Mouse (Mus musculus): ENCODE results near the gene Mical2.

Mical2 gene

DNA sequence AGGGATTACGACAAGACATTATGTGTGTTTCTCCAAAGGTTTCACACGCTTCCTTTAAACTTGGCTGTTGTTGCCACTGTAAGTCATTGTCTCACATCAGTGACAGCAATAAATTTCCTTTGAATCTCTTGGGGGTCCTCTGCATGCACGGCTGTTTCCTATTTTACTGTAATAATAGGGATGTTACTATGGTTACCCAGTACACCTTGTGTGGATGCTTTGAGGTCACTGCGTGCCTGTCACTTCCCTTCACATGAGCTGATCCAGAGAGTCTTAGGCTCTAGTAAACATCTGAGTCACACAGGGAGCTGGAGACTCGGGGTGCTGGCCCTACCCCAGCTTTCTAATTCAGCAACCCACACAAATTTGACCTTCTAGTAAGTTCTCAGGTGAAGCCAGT is 88.0 kb downstream of the Mical2 start:
- DNase-seq (ENCODE audit: low read depth, low spot score): no peak

DNA sequence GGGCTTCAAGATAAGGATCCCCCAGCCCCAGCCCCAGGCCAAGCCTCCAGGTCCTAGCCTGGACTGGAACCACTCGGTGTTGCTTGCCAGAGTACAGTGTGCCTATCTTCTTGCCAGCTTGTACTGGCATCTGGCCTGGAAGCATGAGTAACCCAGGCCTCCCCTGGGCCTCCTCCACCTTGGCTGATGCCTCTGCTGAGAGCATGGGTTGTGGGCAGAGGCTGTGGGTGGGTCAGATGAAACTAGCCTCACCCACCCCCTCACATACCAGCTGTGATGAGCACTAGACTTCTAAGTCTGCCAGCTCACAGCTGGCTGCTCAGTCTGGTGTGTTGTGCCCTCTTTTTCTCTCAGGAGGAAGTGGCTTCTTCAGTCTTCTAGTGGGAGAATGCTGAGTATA is 90.6 kb downstream of the Mical2 start:
- DNase-seq (ENCODE audit: low read depth, low spot score): no peak

DNA sequence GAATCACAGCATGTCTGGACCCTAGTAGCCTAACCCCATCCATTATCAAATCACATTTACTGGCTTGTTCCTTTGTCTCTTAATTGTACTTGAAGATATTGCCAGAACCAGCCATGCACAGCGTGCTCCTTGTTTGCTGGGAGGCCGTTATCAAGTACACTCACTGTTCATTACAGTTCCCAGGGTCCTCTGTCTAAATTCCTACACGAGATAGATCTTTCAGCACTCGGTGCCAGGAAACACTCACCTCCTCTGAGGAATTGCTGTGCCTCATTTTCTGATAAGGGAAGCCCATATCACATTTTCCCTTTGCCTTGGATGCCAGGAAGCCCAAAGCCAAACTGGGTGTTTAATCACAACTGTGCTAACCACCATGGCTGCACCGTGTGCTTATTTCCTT is 91.8 kb downstream of the Mical2 start:
- DNase-seq (ENCODE audit: low read depth, low spot score): no peak

DNA sequence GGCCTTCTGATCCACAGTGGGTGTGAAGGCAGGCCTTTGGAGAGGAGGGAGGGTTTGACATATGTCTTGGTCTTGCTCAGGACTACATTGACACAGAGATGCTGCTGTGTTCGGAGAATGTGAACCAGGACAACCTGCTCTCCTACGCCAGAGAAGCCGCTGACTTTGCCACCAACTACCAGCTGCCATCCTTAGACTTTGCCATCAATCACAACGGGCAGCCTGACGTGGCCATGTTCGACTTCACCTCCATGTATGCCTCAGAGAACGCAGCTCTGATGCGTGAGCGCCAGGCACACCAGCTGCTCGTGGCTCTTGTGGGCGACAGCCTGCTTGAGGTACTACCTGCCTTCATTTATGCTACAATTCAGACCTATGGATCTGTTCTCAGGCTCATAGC is 92.7 kb downstream of the Mical2 start:
- DNase-seq (ENCODE audit: low read depth, low spot score): no peak

DNA sequence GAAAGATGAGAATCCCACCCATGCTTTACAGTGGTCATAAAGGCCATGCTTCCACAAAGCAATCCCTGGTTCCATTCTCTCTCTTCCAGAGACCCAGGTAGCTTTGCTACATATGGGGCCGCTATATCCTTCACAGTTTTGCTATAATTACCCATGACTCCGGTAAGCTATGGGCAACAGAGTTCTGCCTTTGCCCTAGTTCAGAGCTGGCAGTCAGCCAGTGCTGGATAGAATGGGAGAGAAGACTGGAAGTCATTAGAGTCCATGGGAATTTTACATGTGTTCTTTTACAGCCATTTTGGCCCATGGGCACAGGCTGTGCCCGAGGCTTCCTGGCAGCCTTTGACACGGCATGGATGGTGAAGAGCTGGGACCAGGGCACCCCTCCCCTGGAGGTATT is 93.8 kb downstream of the Mical2 start:
- no peak for DNase-seq (ENCODE audit: low read depth, low spot score)

DNA sequence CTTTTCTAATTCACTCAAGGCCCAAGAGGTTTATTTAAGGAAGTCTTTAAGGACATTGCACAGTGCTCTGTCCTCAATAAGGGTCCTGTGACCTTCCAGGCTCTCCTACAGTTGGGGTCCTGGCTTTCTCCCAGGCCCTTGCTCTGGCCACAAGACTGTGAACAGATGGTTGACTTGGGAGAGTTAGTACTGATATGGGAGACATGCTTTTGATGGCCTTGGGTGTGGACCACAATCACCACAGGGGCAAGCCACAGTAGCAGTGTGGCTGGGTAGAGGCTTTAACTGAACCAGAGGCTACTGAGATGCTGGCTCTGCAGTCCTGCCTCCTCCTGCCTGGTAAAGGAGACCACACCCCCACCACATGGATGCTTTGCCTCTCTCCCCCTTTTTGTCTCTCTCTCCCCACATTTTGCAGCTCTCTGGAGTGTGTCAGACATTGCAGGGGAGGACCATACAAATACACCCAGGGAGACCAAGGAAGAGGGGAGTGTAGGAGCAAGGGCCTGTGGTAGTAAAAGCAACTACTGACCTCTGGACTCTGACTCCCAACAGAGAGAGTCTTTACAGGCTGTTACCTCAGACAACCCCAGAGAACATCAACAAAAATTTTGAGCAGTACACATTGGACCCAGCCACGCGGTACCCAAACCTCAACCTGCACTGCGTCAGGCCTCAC is 94.5 kb downstream of the Mical2 start:
- DNase-seq (ENCODE audit: low read depth, low spot score): no peak

DNA sequence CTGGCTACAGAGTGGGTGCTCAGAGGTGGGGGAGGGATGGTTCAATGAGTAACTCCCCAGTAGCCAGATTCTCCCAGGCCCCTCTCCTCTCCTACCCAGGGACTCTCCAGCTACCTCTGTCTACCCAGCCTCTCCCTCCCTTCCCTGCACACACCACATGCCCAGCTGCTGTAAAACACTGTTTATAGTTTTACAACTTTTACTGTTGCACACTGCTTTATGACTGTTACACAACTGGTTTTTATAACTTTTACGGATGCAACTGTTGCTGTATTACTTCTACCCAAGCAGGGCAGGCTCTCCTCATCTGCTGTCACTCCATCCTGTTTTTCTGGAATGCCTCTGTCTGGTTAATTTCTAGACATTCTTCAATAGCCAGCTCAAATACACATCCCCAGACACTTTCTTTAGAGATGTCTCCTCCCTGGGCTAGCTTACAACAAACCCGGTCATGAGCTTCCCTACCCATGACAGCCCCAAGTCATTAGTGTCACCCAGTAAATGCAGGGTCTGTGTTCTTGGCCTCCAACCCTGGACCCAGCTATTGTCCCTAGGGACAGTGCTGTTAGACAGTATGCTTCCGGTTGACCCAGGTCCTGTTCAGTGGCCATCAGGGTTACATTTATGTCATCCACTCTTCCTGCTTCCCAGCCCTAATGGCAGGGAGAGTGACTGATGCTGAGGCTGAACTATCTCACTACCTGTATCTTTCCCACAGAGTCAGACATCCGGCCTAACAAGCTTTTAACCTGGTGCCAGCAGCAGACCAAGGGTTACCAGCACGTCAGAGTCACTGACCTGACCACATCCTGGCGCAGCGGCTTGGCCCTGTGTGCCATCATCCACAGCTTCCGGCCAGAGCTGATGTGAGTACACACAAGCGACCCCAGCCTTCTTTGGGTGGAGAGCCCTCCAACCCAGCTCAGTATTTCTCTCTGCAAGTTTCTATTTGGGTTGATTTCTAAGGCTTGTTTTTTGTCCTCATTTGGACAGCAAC is 96.4 kb downstream of the Mical2 start:
- DNase-seq (ENCODE audit: low read depth, low spot score): no peak

DNA sequence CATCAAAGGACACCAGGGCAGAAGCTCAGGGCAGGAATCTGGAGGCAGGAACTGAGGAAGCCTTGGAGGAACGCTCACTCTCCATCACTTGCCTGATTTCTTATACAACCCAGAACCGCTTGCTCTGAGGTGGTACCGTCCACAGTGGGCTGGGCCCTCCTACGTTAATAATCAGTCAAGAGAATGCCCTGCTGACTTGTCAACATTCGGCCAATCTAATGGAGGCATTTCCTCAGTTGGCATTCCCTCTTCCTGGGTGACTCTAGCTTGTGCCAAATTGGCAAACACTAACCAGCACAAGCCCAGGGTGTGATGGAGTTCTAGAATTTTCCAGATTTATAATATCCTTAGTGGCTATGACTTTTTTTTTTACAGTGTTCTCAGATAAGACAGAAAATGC is 98.9 kb downstream of the Mical2 start:
- no peak for DNase-seq (ENCODE audit: low read depth, low spot score)

DNA sequence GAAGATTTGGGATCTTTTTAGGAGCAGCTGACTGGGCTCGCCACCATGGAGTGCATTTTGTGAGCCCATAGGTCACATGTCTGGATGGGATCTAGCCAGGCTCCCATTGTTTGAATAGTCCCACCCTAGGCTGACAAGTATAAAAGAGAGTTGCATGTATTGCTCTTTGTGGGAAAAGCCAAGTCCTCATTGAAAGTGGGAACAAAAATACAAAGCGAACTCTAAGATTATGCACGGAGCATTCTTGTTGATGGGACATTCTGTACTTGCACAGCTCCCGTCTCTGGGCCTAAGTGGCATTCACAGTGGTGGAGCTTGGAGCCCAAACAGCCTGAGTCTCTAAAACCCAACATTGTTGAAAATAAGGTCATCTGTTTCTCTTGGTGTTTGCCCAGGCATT is 101.2 kb downstream of the Mical2 start:
- no peak for DNase-seq (ENCODE audit: low read depth, low spot score)

DNA sequence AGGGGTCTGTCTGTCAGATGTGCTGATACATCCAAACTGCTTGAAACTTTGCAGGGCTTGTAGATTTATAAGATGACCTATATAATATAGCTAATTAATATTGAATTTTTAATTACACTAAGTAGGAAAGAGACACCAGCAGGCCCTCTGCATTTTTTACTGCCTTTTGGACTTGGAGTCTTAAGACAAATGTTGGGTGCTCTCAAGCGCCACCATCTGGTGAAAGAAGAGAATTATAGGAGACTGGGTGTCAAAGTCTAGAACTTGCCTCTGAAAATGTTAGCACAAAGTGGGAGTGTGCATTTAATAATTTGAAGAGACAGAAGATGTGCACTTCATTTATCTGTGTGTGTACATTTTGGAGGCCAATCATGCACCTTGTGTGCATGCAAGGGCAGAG is 103.3 kb downstream of the Mical2 start:
- no peak for DNase-seq (ENCODE audit: low read depth, low spot score)

DNA sequence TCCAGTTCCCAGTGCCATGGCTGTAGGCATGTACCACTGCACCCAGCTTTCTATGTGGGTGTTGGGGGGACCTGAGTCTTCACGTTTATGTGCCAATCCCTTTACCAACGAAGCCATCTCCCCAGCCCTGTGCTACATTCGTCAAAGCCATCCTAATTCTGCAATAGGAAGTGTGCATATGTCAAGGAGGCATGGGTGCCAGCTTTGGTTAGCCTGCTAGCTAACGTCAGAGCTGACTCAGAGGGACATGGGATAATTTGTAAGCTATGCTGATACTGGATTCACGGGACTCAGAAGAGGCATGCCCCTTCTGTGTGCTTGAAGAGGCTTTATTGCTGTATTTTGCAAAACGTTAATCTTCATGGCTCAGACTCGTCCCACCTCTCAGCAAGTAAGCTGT is 103.8 kb downstream of the Mical2 start:
- DNase-seq (ENCODE audit: low read depth, low spot score): no peak

DNA sequence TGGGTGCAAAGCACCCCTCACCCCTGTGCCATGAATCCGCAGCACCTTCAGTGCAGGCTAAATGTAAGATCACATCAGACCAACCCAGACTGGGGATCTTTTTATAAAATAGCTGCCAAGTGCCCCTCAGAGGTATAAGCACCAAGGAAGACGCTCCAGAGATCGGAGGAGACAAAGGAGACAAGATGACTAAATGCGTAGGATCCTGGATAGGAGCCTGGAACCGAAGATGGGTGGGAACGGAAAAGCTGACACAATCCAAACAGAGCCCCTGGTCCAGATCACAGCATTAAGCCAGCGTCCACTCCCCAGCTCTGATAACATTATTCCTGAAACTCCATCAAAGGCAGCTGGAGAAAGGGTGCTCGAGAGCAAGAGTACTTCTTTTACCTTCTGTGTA is 105.3 kb downstream of the Mical2 start:
- DNase-seq (ENCODE audit: low read depth, low spot score): no peak

DNA sequence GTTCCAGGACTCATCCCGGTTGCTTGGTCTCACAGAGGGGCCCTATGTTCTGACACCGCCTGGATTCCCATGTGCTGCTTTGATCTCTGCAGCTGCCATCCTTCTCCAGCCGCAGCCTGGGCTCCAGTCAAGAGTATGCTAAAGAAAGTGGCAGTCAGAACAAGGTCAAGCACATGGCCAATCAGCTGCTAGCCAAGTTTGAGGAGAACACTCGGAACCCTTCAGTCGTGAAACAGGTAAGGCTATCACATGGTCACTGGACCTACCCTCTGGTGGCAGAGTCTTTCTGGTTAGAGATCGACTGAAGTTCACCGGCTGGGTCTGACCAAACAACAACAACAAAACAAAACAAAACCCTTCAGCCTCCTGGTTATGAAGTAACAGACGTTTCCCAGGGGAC is 106.1 kb downstream of the Mical2 start:
- DNase-seq (ENCODE audit: low read depth, low spot score): no peak

DNA sequence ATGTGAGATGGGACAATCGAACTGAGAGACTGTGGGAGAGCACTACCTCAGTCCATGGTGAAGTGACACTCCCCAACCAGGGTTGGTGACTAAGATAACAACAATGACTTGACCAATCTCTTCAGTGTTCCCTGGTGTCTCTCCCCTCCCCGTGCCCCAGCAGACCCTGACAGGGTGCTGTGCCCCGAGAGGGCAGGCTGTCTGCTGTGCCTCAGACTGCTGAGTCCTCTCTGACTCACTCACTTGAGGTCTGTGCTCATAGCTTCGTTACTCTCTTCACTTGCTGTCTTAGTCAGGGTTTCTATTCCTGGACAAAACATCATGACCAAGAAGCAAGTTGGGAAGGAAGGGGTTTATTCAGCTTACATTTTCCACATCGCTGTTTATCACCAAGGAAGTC is 106.8 kb downstream of the Mical2 start:
- DNase-seq (ENCODE audit: low read depth, low spot score): no peak

DNA sequence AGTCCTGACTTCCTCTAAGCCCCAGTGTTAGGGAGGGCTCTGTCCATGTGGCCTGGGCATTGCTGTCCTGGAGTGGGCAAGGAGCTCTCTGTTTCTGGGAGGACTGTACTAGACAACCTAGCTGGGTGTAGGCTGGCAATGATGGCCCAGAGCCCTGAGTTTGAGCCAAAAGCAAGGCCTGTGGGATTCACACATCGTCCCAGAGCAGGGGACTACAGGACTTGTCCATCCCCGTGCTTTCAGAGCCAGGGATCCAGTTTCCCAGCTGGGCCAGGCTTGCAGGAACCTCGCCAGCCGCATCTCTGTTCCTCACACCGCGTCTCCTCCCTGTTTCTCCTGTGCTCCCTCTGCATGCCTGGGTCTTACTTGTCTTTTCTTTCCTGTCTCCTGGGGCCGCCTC is 107.7 kb downstream of the Mical2 start:
- DNase-seq (ENCODE audit: low read depth, low spot score): no peak

DNA sequence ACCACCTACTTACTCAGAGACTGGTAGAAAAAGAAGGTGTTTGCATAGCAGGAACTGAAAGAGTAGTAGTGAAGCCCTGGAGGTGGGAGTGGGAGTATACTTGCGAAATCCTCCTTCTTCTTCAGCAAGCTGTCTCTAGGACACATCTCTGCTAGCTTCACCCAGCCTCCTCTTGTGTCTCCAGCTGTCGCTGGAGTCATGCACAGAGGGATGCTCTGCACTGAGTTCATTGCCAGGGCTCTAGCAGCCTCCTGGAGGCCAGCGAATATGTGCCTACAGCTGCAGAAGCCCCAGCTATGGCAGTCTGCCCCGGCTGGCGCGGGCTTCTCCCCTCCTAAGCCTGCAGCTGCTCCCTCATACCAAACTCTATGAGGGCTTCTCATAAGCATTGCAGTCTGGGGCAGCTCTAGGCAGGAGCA is 110.6 kb downstream of the Mical2 start:
- no peak for DNase-seq (ENCODE audit: low read depth, low spot score)

DNA sequence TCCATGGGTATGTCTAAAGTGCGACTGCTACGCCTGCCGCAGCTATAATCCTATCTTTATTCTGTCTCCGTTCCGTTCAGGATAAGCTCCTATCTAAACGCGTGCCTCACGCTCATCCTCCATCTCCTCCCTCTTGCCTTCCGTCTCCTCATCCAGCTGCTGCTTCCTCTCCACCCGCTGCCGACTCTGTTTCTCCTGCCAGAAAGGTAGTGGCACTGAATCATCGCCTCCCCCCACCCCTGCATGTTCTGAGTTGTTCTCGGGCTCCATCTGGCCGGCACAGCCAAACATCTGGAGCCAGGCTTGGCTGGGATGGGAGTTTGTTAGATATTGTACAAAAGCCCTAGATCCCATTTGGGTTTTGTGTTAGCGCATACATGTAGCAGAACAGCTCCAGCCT is 111.1 kb downstream of the Mical2 start:
- DNase-seq (ENCODE audit: low read depth, low spot score): no peak

DNA sequence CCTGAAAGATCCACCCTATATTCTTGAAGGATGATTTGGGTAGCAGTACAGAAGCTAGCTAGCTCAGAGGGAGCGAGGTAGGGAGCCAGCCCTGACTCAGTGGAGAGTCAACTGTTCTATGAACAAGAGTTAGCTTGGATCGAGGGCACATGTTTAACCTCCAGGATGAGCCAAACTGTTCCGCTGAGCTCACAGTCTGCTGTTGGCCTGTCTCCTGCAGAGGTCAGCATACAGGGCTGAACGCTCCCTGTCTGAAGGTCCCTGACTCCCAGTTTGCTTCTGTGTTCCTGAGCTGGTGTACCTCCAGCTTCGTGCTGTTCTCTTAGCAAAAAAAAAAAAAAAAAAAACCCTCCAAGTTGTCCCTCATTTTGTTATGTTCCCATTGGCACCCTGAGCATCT is 112.1 kb downstream of the Mical2 start:
- DNase-seq (ENCODE audit: low read depth, low spot score): no peak

DNA sequence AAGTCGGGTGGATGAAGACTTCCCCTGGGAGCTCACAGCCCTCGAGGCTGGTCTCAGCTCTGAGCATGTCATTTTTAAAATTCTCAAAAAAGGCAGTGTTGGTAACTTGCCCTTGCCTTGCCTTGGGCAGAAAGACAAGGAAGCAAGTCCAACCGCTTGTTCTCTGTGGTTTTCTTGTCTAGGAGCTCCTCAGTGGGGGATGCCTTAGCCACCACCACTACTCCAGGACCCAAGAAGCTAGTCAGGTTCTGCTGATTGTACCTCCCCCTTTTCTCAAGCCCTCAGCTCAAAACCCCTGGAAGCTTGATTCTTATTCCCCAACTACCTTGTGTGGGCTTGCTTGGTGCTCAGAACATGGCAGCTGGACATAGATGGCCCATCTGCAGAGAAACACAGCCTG is 115.4 kb downstream of the Mical2 start:
- no peak for DNase-seq (ENCODE audit: low read depth, low spot score)

DNA sequence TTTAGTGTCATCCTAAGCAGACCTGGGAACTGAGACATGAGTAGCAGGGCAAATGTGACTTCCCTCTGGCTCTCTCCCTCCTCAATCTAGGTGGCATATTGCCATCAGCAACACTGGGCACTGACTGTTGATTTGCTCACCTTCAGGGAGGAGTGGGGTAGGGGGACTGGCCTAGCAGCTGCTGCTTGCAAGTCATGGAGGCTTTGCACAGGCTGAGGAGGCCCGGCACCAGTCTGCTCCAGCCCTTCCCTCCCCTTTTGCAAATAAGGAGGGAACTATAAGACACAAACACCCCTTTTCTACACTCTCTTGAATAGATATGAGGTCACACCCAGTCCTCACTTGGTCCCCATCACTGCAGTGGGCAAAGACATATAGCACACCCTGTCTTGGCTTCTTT is 120.0 kb downstream of the Mical2 start:
- DNase-seq (ENCODE audit: low read depth, low spot score): no peak

DNA sequence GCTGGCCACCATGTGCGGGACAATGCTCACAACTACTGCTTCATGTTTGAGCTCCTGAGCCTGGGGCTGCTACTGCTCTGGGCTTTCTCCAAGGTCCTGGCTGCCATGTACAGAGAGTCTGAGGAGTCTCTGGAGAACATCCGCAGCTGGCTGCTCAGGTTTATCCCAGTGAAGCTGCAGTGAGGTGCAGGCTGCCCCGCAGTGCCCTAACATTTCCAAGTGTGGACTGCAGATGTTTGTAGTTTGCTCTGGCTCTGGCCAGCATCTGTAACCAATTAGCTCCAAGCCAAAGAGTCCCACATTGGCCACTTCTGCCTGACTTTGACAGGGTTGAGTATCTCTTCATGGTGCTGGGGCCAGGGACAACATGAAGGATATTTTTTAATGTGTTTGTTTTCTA is 125.9 kb downstream of the Mical2 start:
- no peak for DNase-seq (ENCODE audit: low read depth, low spot score)

DNA sequence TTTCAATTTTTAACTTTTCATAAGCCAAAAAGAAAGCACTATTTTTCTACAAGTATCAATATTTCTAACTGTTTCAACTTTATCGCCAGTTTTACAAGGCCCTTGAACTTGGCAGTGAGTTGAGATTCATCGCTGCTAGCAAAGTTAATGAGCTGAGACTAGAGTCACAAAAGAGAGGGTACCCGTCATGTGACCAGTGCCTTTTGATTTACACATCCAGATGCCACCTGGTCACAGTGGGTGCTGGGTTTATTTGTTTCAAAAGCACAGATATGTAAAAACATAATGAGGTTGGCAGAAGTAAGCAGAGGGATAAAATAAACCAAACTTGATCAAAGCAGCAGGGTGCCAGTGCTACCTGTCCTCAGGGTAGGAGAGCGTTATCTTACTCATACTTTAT is 126.3 kb downstream of the Mical2 start:
- DNase-seq (ENCODE audit: low read depth, low spot score): no peak

DNA sequence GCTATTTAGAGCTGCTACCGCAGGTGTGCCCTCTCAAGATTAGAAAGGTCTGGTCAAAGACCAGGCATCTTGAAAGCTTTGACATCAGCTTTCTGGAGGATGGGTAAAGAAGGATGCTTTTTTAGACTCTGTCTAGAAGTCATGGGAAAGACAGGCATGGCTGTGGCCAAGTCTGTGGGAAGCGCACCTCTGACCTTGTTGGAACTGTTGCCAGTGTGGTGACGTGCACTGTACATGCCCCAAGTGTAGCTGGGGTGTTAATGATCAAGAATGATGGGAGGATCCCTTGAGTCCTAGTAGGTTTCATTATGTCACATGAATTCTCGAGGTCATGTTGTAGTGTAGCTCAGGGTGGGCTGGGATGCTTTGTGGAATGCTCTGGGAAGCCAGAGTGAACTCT is 127.4 kb downstream of the Mical2 start:
- DNase-seq (ENCODE audit: low read depth, low spot score): no peak

Measured in WW6 (cell line).